Mouse (Mus musculus) embryonic fibroblast, embryonic 13.5 days (primary cell): Measurements from ENCODE around the gene Sult1b1. TPM values are rescaled to one million over a fixed set of nuclear protein-coding genes. Genes with fewer than 3 reads are reported as not detected.
"Not testable (repeated sequence)": the region's sequence is repeated elsewhere in the genome, so short reads cannot be mapped to it uniquely, and the experiment has no call there.

Source experiments
- H3K27ac ChIP-seq: 2 replicates; pipeline ENCODE4 v1.5.1; 2012; ENCODE audit warnings: low read length, control low read depth, inconsistent platforms; ENCODE audit not compliant: insufficient read depth
- H3K4me1 ChIP-seq: 2 replicates; pipeline ENCODE4 v1.6.1; 2011; ENCODE audit warnings: low read length; ENCODE audit not compliant: control insufficient read depth, insufficient read depth
- H3K4me3 ChIP-seq: 2 replicates; pipeline ENCODE4 v1.5.1; 2011; ENCODE audit warnings: mild to moderate bottlenecking, control low read depth, low read length; ENCODE audit not compliant: insufficient read depth
- CTCF ChIP-seq: IDR thresholded peaks from 2 replicates; pipeline ENCODE4 v1.5.1; 2011; ENCODE audit warnings: mild to moderate bottlenecking, control low read depth, low read length, moderate library complexity, borderline replicate concordance; ENCODE audit not compliant: insufficient read depth
- POLR2A ChIP-seq: IDR thresholded peaks from 2 replicates; pipeline ENCODE4 v1.6.1; 2011; ENCODE audit warnings: low read depth, mild to moderate bottlenecking, control low read depth, low read length, moderate library complexity
- polyA plus RNA-seq: library from polyadenylated mRNA; stranded (reverse); fragments of >200 nt; gene quantifications from 2 replicates; pipeline ENCODE4 v1.2.4, GENCODE M21; 2011; ENCODE audit warnings: low read depth; ENCODE audit not compliant: missing spikeins, insufficient read length

Gene Sult1b1
- polyA plus RNA-seq, 1 experiment = not detected

DNA sequence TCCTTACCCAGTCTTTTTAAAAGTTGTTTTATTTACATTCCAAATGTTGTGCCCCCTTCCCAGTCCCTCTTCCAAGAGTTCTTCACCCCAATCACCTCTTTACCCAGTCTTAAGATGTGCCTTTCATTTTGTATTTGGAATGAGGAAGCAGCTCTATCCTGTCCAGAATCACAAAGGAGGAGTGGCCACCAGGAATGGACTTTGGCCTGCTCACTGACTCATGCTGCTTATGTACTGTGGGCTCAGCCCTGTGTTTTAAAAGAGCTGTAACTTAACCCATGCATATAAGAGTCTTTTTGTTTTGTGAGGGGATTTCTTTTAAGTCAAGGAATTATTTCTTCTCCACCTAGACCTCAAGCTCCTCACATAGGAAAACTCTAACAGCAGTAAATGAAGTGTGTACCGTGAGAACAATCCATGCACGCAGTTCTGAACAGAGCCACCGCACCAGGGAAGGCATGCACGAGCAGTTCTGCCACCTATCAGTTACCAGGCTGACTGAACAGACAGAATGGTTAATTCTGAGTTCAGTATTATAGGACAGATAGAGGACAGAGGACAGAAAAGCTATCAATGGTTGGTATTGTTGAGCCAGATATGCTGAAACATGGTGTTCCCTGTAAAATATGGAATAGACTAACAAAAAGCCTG lies 1.9 kb downstream of the Sult1b1 start:
- Histone ChIP-seq H3K4me3 (no peak overlapping the region), H3K4me1 (no peaks in the 10 kb centered on the region), H3K27ac (no peak overlapping the region)
- TF ChIP-seq CTCF = no peak
- TF ChIP-seq POLR2A = no peak

GRCm38 (mm10) chr5:87532288-87532687 lies 5.7 kb downstream of the Sult1b1 start:
- no peaks in the 10 kb centered on the region for H3K4me1 ChIP-seq
- H3K4me3 ChIP-seq = no peak overlapping the region
- no peak overlapping the region for H3K27ac ChIP-seq
- TF ChIP-seq POLR2A (no peak), CTCF (no peak)

DNA sequence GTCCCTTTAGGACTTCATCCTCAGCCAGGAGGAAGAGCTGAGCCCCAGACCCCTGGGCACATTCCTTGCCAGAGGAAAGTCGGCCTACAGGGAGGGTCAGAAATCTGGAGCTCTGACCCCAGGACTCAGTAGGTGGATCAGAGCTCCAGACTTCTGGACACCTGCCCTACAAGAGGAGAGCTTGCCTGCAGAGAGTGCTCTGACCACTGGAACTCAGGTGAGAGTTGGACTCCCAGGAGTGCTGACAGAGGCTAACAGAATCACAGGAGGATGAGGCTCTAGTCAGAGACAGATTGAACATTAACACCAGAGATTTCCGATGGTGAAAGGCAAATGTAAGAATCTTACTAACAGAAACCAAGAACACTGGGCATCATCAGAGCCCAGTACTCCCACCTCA lies 14.4 kb downstream of the Sult1b1 start:
- not testable (repeated sequence) for H3K4me3 ChIP-seq, H3K4me1 ChIP-seq, H3K27ac ChIP-seq

GRCm38 (mm10) chr5:87505776-87506458 lies 32.1 kb downstream of the Sult1b1 start:
- TF ChIP-seq POLR2A (no peak), CTCF (no peak)
- no peak overlapping the region for H3K4me3 ChIP-seq
- no peaks in the 10 kb centered on the region for H3K4me1 ChIP-seq
- H3K27ac ChIP-seq = no peak overlapping the region

DNA sequence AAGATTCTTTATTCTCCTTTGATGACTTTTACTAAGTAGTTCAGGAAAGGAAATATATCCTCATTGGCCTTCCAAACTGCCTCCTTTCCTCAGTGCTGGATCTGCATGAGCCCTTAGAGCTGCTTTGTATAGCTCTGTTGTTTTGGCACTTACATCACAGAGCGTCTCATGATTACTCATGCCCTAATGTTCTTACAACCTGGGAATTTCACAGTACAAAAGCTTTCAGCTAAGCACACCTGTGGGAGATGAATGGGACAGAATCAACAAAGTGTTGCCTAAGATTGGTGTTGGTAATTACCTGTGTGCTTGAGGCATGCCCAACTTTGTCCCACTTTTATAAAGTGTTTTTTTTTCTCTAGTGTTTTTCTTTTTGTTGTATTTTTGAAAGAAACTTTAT lies 35.3 kb downstream of the Sult1b1 start:
- Histone ChIP-seq H3K4me1 (no peaks in the 10 kb centered on the region), H3K4me3 (no peak overlapping the region), H3K27ac (no peak overlapping the region)
- TF ChIP-seq POLR2A (no peak), CTCF (no peak)

- H3K4me1 ChIP-seq = no peaks in the 10 kb centered on the region
- H3K4me3 ChIP-seq = no peak overlapping the region
- H3K27ac ChIP-seq = no peak overlapping the region
- TF ChIP-seq CTCF = no peak
- no peak for TF ChIP-seq POLR2A
Measured at GRCm38 (mm10) chr5:87499341-87499740, 38.7 kb downstream of the Sult1b1 start.

- no peak for TF ChIP-seq CTCF
- no peak for TF ChIP-seq POLR2A
- no peak overlapping the region for H3K27ac ChIP-seq
Measured at GRCm38 (mm10) chr5:87498936-87499335, 39.1 kb downstream of the Sult1b1 start.

DNA sequence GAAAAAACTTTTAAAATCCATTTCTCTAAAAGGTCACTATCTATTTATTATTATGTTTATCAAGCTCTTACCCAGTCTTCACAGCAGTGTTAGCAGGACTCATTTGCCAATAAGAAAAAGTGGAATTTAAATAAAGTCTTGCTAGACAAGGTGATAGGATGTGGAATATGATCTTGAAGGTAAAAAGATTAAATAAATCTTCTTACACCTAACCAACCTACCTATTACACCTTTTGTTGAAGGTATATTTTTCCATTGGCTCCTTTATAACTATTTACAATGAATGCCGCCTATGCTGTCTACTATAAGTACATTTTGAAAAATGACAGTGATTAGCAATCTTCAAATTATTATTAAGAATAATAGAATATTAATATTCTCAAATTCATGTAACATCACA lies 47.2 kb downstream of the Sult1b1 start, which contains the start of gene Ugt2a1:
Gene Ugt2a1 (minus strand): TSS at position 101 of the 400 bp plus-strand sequence.
- no peak within 1 kb of the TSS for H3K27ac ChIP-seq
- no peak for TF ChIP-seq POLR2A
- no peak for TF ChIP-seq CTCF
- H3K4me3 ChIP-seq = no peak within 1 kb of the TSS
- H3K4me1 ChIP-seq = no peaks in the 10 kb centered on the region

More at GRCm38 (mm10) chr5:87498936-87499335, 39.1 kb downstream of the Sult1b1 start:
- Histone ChIP-seq H3K4me3 (no peak overlapping the region), H3K4me1 (no peaks in the 10 kb centered on the region)

DNA sequence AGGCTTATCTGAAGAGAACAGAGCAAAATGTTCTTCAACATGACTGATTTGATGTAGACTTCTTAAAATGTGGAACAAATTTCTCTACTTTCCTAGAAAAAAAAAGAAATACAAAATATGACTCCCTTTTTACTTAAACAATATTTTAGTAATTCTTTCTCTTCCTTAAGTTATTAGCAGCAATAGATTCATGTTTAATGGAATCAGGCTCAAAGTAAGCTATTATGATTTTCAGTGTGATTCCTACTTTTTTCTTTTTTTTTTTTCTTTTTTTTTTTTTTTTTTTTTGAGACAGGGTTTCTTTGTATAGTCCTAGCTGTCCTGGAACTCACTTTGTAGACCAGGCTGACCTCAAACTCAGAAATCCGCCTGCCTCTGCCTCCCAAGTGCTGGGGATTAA lies 51.3 kb downstream of the Sult1b1 start, which contains the start of gene Gm43638:
Gene Gm43638 (minus strand): TSS at position 101 of the 400 bp plus-strand sequence.
- H3K27ac ChIP-seq, H3K4me3 ChIP-seq, H3K4me1 ChIP-seq: not testable (repeated sequence)

DNA sequence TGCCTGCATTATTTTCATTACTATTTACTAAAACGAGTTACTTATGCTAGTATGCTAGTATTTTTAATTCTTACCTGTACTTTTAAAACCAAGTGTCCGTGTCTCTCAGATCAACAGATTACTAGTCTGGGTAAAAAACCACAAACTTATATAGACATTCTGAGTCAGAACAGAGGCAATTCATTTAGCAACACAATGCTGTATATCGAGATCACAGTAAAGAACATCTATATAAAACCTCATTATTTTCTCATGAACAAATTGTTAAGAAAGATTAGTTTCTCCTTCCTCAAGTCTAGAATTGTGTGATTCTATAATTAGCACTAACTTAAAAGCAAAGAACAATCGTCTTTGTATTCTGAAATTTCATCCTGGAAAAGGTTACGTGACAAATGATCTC lies 55.8 kb downstream of the Sult1b1 start, which contains the start of gene Ugt2a2:
Gene Ugt2a2 (minus strand): TSS at position 101 of the 400 bp plus-strand sequence.
- TF ChIP-seq CTCF (no peak), POLR2A (no peak)
- H3K4me1 ChIP-seq = no peaks in the 10 kb centered on the region

More for the DNA sequence above, 55.8 kb downstream of the Sult1b1 start, which contains the start of gene Ugt2a2:
- Histone ChIP-seq H3K27ac (no peak within 1 kb of the TSS), H3K4me3 (no peak within 1 kb of the TSS)

Other genes with a start within 250 kb of the Sult1b1 start
- gene Ugt2a3, start 201.0 kb downstream of the Sult1b1 start, polyA plus RNA-seq = not detected in 2 replicates
- gene Ugt2b38, start 114.0 kb downstream of the Sult1b1 start, polyA plus RNA-seq = not detected in 2 replicates
- gene Ugt2a2, start 55.9 kb downstream of the Sult1b1 start, polyA plus RNA-seq = not detected in 2 replicates
- not detected in 2 replicates for gene Gm43638, start 51.4 kb downstream of the Sult1b1 start, polyA plus RNA-seq
- gene Ugt2a1, start 47.3 kb downstream of the Sult1b1 start, polyA plus RNA-seq = not detected in 2 replicates
- gene Sult1d1, start 30.8 kb upstream of the Sult1b1 start, polyA plus RNA-seq = not detected in 2 replicates
- not detected in 2 replicates for gene Sult1e1, start 53.4 kb upstream of the Sult1b1 start, polyA plus RNA-seq
- gene Csn1s1, start 128.0 kb upstream of the Sult1b1 start, polyA plus RNA-seq = not detected in 2 replicates
- not detected in 2 replicates for gene Csn2, start 161.4 kb upstream of the Sult1b1 start, polyA plus RNA-seq
- gene Csn1s2a, start 236.4 kb upstream of the Sult1b1 start, polyA plus RNA-seq = not detected in 2 replicates